Mouse (Mus musculus) testis, adult 2 months (tissue): ENCODE data around the gene Cog1.

Experiments
- CTCF ChIP-seq: fragments of 200-500 bp; IDR thresholded peaks from 2 replicates; pipeline ENCODE4 v1.5.1; 2012; ENCODE audit warnings: low read depth, mild to moderate bottlenecking, inconsistent platforms, low read length, moderate library complexity; ENCODE audit not compliant: control insufficient read depth, insufficient read depth, insufficient replicate concordance
- POLR2A ChIP-seq: fragments of 200-500 bp; IDR thresholded peaks from 2 replicates; pipeline ENCODE4 v1.6.1; 2012; ENCODE audit warnings: low read depth, mild to moderate bottlenecking, inconsistent platforms, low read length, moderate library complexity; ENCODE audit not compliant: control insufficient read depth

DNA sequence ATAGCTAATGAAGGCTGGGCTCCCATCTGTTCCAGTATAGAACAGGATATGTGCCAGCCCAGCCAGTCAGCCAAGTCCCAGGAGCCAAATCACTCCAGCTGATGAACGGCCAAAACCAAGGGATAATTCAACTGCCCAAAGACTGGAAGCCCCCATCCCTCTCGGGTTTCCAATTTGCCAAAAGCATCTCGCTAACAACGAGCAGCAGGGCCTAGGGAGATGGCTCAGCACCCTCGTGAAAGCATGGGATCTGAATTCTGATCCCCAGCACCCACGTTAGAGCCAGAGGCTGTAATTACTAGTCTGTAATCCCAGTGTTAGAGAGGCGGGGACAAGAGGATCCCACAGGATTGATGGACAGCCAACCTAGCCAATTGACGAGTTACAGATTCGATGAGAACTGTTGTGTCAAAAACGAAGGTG is 14.3 kb upstream of the Cog1 start:
- TF ChIP-seq POLR2A (no peak), CTCF (no peak)
